Mouse (Mus musculus): ENCODE results near the gene Rell1. TPM values are rescaled to one million over a fixed set of nuclear protein-coding genes. Genes with fewer than 3 reads are reported as not detected.

The Rell1 gene
- polyA plus RNA-seq, 1 experiment from 2014 or later = 8.5 TPM

GRCm38 (mm10) chr5:63925035-63925628 lies 43.6 kb downstream of the Rell1 start:
- Histone ChIP-seq H3K4me1 (replicated peaks) (no peaks in the 10 kb centered on the region; the same call in 1 of the 2 replicates), H3K4me3 (no peak overlapping the region), H3K9me3 (replicated peaks) (peaks cover 20% of the 10 kb centered on the region; the same call in 1 of the 2 replicates), H3K27me3 (replicated peaks) (no peaks in the 10 kb centered on the region), H3K4me2 (no peak overlapping the region), H3K27ac (ENCODE audit: poor library complexity, severe bottlenecking) (0 out of 2 replicates have a peak overlapping the region, but pooled peaks have one; percentile 29), H3K9ac (no peak overlapping the region), H3K36me3 (peaks cover 40% of the 10 kb centered on the region)
- ATAC-seq (ENCODE audit: insufficient number of reproducible peaks, low FRiP score) = no peak
- WGBS = 77% methylated on average over 14 of the region's 14 CpGs

- H3K4me2 ChIP-seq = no peak overlapping the region
- no peak overlapping the region for H3K27ac ChIP-seq (ENCODE audit: poor library complexity, severe bottlenecking)
- peak; percentile 42; the same call in 1 of the 2 replicates for ATAC-seq (ENCODE audit: insufficient number of reproducible peaks, low FRiP score)
Measured at GRCm38 (mm10) chr5:63923305-63924025, 45.2 kb downstream of the Rell1 start.

DNA sequence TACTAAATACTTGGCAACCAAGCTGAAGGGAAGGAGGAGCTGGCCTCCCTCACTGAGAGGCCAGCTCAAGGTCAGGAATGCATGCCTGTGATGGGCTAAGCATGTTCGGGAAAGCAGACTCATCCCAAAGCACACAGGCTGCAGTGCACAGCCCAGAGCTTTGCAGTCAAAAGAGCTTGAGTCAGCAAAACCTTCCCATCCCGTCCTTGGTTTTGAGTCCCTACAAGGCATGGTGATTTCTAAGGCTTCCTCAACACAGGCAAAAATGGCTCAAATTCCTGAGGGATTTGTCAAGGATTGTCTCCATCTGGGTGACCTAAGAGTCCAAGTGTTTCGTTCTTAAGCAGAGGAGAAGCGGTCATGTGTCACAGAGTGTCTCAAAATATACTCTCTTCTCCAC lies 50.5 kb downstream of the Rell1 start:
- no peaks in the 10 kb centered on the region for H3K27me3 ChIP-seq (replicated peaks)
- no peaks in the 10 kb centered on the region for H3K9me3 ChIP-seq (replicated peaks)
- H3K27ac ChIP-seq (ENCODE audit: poor library complexity, severe bottlenecking) = no peak overlapping the region
- 59% methylated on average over 4 of the region's 4 CpGs for WGBS
- no peak overlapping the region for H3K4me2 ChIP-seq
- no peak overlapping the region for H3K9ac ChIP-seq
- ATAC-seq (ENCODE audit: insufficient number of reproducible peaks, low FRiP score) = peak; percentile 45; the same call in 1 of the 2 replicates
- no peaks in the 10 kb centered on the region for H3K4me1 ChIP-seq (replicated peaks)
- no peak overlapping the region for H3K4me3 ChIP-seq
- no peaks in the 10 kb centered on the region for H3K36me3 ChIP-seq

More at GRCm38 (mm10) chr5:63923305-63924025, 45.2 kb downstream of the Rell1 start:
- Histone ChIP-seq H3K4me1 (replicated peaks) (no peaks in the 10 kb centered on the region; the same call in 1 of the 2 replicates), H3K27me3 (replicated peaks) (no peaks in the 10 kb centered on the region), H3K9me3 (replicated peaks) (peaks cover 20% of the 10 kb centered on the region; the same call in 1 of the 2 replicates), H3K4me3 (no peak overlapping the region), H3K36me3 (peaks cover 26% of the 10 kb centered on the region), H3K9ac (no peak overlapping the region)
- 73% methylated on average over 13 of the region's 13 CpGs for WGBS

- no peak overlapping the region for H3K4me3 ChIP-seq
- H3K4me2 ChIP-seq = no peak overlapping the region
- H3K4me1 ChIP-seq (replicated peaks) = no peaks in the 10 kb centered on the region
- peaks cover 8% of the 10 kb centered on the region; the same call in 1 of the 2 replicates for H3K27me3 ChIP-seq (replicated peaks)
- H3K9ac ChIP-seq = no peak overlapping the region
- no peaks in the 10 kb centered on the region for H3K36me3 ChIP-seq
- no peaks in the 10 kb centered on the region for H3K9me3 ChIP-seq (replicated peaks)
- 83% methylated on average over 10 of the region's 10 CpGs for WGBS
- H3K27ac ChIP-seq (ENCODE audit: poor library complexity, severe bottlenecking) = no peak overlapping the region
- ATAC-seq (ENCODE audit: insufficient number of reproducible peaks, low FRiP score) = no peak
Measured at GRCm38 (mm10) chr5:63916457-63917139, 52.1 kb downstream of the Rell1 start.

DNA sequence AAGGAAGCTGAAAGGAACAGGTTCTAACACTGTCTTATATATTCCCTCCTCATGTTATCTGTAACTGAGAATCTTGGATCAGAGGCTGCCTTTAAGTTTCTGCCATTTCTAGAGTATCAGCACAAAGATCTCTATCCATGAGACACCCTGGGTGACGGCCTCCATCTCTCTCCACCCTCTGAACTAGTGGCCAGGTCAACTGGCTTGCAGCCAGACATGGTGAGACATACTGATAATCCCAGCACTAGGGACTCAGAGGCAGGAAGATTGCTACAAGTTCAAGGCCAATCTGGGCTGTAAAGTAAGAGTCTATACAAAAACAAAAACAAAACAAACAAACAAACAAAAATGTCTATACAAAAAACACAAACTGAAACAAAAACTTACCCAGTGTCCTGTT lies 53.8 kb downstream of the Rell1 start:
- H3K27me3 ChIP-seq (replicated peaks) = peaks cover 16% of the 10 kb centered on the region; the same call in 1 of the 2 replicates
- ATAC-seq (ENCODE audit: insufficient number of reproducible peaks, low FRiP score) = no peak
- no peak overlapping the region for H3K4me3 ChIP-seq
- 44% methylated on average over 1 of the region's 1 CpGs for WGBS
- H3K36me3 ChIP-seq = no peaks in the 10 kb centered on the region
- no peak overlapping the region for H3K4me2 ChIP-seq
- no peak overlapping the region for H3K27ac ChIP-seq (ENCODE audit: poor library complexity, severe bottlenecking)
- no peaks in the 10 kb centered on the region for H3K4me1 ChIP-seq (replicated peaks)
- H3K9ac ChIP-seq = no peak overlapping the region
- H3K9me3 ChIP-seq (replicated peaks) = no peaks in the 10 kb centered on the region

DNA sequence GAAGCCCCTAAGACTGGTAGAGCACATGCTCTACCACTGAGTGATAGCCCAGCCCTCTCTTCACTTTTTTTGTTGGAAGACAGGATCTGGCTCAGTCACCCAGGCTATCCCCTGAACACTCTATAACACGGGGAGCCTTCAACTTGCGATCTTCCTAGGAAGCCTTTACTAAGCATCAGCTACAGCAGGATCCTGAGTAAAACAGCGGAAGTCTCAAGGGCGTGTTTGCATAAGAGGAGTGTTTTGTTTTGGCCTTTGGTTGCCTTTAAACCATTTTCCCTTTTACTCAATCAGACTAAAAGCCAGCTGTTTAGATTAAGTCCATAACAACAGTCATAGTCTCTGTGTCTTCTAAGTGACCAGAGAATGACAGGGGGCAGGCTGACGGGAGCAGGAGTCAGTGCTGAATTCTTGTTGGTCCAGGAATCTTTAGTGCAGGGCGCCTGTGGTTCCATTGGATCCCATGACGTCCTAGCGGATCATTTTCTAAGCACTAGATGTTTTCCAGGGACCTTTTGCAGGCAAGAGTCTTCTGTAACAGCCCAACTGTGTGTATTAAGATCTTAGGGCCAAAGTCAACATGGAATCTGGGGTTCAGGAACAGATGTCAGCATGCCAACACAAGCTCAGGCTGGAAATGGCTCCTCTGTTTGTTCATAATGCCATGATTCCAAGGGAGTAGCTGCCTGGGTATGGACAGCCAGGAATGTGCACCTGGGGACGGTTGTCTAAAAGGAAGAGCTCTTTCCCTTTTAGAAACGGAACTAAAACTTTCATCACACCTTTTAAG lies 58.3 kb downstream of the Rell1 start:
- Histone ChIP-seq H3K27ac (ENCODE audit: poor library complexity, severe bottlenecking) (no peak overlapping the region), H3K9me3 (replicated peaks) (no peaks in the 10 kb centered on the region), H3K4me1 (replicated peaks) (no peaks in the 10 kb centered on the region), H3K4me3 (no peak overlapping the region), H3K4me2 (no peak overlapping the region), H3K9ac (no peak overlapping the region), H3K36me3 (no peaks in the 10 kb centered on the region), H3K27me3 (replicated peaks) (peaks cover 29% of the 10 kb centered on the region)
- 80% methylated on average over 10 of the region's 10 CpGs for WGBS
- ATAC-seq (ENCODE audit: insufficient number of reproducible peaks, low FRiP score) = no peak

DNA sequence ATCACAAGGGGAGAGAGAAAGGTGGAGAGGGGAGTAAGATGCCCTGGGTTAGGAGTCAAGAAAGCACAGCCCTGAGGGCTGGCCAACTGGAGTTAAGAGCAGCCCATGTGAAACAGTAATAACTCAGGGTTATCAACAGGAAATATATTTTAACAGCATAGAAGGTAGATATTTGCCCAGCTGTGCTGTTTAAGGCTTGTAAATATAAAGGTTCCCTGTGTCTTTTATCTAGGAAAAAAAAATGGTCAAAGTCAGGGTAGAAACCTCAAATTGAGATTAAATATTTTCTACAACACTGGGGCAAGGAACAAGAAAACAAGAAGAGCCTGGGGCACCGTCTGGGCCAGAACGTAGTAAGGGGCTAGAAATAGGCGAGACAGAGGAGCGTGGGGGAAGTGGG lies 61.2 kb downstream of the Rell1 start:
- Histone ChIP-seq H3K4me1 (replicated peaks) (no peaks in the 10 kb centered on the region), H3K27ac (ENCODE audit: poor library complexity, severe bottlenecking) (no peak overlapping the region), H3K27me3 (replicated peaks) (peaks cover 40% of the 10 kb centered on the region), H3K4me2 (no peak overlapping the region), H3K36me3 (no peaks in the 10 kb centered on the region), H3K9me3 (replicated peaks) (no peaks in the 10 kb centered on the region), H3K4me3 (no peak overlapping the region), H3K9ac (no peak overlapping the region)
- 46% methylated on average over 4 of the region's 4 CpGs for WGBS
- ATAC-seq (ENCODE audit: insufficient number of reproducible peaks, low FRiP score) = no peak

GRCm38 (mm10) chr5:63906149-63907093 lies 62.3 kb downstream of the Rell1 start:
- Histone ChIP-seq H3K27me3 (replicated peaks) (peaks cover 30% of the 10 kb centered on the region), H3K4me3 (no peak overlapping the region), H3K9me3 (replicated peaks) (no peaks in the 10 kb centered on the region), H3K36me3 (no peaks in the 10 kb centered on the region), H3K9ac (no peak overlapping the region), H3K27ac (ENCODE audit: poor library complexity, severe bottlenecking) (no peak overlapping the region), H3K4me1 (replicated peaks) (no peaks in the 10 kb centered on the region), H3K4me2 (no peak overlapping the region)
- ATAC-seq (ENCODE audit: insufficient number of reproducible peaks, low FRiP score) = 0 out of 2 replicates have a peak, but pooled peaks have one; percentile 22
- WGBS = 42% methylated on average over 13 of the region's 13 CpGs

GRCm38 (mm10) chr5:63903329-63903728 lies 65.4 kb downstream of the Rell1 start:
- WGBS = 76% methylated on average over 3 of the region's 3 CpGs
- no peak overlapping the region for H3K27ac ChIP-seq (ENCODE audit: poor library complexity, severe bottlenecking)
- no peaks in the 10 kb centered on the region for H3K4me1 ChIP-seq (replicated peaks)
- H3K4me2 ChIP-seq = no peak overlapping the region
- no peak for ATAC-seq (ENCODE audit: insufficient number of reproducible peaks, low FRiP score)
- peaks cover 30% of the 10 kb centered on the region for H3K27me3 ChIP-seq (replicated peaks)
- H3K9ac ChIP-seq = no peak overlapping the region
- H3K4me3 ChIP-seq = no peak overlapping the region
- H3K36me3 ChIP-seq = no peaks in the 10 kb centered on the region
- no peaks in the 10 kb centered on the region for H3K9me3 ChIP-seq (replicated peaks)

- no peak for ATAC-seq (ENCODE audit: insufficient number of reproducible peaks, low FRiP score)
- no peak overlapping the region for H3K4me3 ChIP-seq
- H3K9me3 ChIP-seq (replicated peaks) = peaks cover 4% of the 10 kb centered on the region; the same call in 1 of the 2 replicates
- H3K27ac ChIP-seq (ENCODE audit: poor library complexity, severe bottlenecking) = no peak overlapping the region
- H3K4me2 ChIP-seq = no peak overlapping the region
- WGBS = 81% methylated on average over 3 of the region's 3 CpGs
- H3K36me3 ChIP-seq = no peaks in the 10 kb centered on the region
- H3K4me1 ChIP-seq (replicated peaks) = no peaks in the 10 kb centered on the region
- no peak overlapping the region for H3K9ac ChIP-seq
- H3K27me3 ChIP-seq (replicated peaks) = peaks cover 10% of the 10 kb centered on the region; the same call in 1 of the 2 replicates
Measured at GRCm38 (mm10) chr5:63897820-63898110, 70.9 kb downstream of the Rell1 start.

Measured in heart, embryonic 12.5 days (tissue).